Mouse (Mus musculus): ENCODE measurements around the gene Pigt. TPM values are rescaled to one million over a fixed set of nuclear protein-coding genes. Genes with fewer than 3 reads are reported as not detected.

The Pigt gene
- 66.8 and 72.2 TPM in 2 replicates for polyA plus RNA-seq (2014; fragmentation: Nextera tagmentation; extraction: Ambion mirVana)

- ATAC-seq (peak; percentile 97), DNase-seq (ENCODE audit: low spot score) (peak; percentile 92)
- peaks cover 13% of the 10 kb centered on the region for H3K4me1 ChIP-seq (ENCODE audit: control insufficient read depth, insufficient read depth, low read length)
- H3K4me3 ChIP-seq (ENCODE audit: low read depth, low read length) = peak within 1 kb of the TSS; percentile 84
- H3K9me3 ChIP-seq (replicated peaks; ENCODE audit: control insufficient read depth, low read length) = no peaks in the 10 kb centered on the region
- H3K27ac ChIP-seq (ENCODE audit: low read depth, low read length) = peak within 1 kb of the TSS; percentile 58; the same call in 1 of the 2 replicates
- peak within 1 kb of the TSS; percentile 95 for H3K4me2 ChIP-seq (ENCODE audit: low read length)
- H3K27me3 ChIP-seq (replicated peaks; ENCODE audit: control insufficient read depth, insufficient read depth, low read length) = no peaks in the 10 kb centered on the region
- peaks cover 23% of the 10 kb centered on the region for H3K36me3 ChIP-seq (ENCODE audit: control insufficient read depth, insufficient read depth, low read length)
- H3K9ac ChIP-seq (ENCODE audit: low read length) = peak within 1 kb of the TSS; percentile 75
- 4% methylated on average over 43 of the region's 43 CpGs for WGBS
These were observed at the start of gene Pigt for GRCm38 (mm10) chr2:164496847-164497690. Gene Pigt, plus strand, starts transcription at chr2:164497520.

DNA sequence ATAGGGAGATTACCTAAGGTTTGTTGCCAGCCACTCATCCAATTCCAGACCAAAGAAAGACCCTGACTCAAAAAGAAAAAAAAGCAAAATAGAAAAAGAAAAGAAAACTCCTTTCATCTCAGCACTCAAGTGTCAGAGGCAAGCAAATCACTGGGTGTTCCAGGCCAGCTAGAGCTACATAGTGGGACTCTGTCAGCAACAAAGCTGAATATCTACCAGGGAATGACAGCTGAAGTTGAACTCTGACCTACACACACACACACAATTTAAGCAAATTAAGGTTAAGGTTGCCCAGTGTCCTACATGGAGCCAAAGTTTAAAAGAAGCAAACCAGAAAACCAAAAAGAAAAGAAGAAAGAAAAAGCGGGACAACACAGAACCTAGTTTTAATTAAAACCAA, 49.2 kb upstream of the Pigt start:
- H3K27me3 ChIP-seq (replicated peaks; ENCODE audit: control insufficient read depth, insufficient read depth, low read length) = no peaks in the 10 kb centered on the region
- H3K9ac ChIP-seq (ENCODE audit: low read length) = no peak overlapping the region
- DNase-seq (ENCODE audit: low spot score) (no peak), ATAC-seq (no peak)
- no peak overlapping the region for H3K4me2 ChIP-seq (ENCODE audit: low read length)
- H3K4me1 ChIP-seq (ENCODE audit: control insufficient read depth, insufficient read depth, low read length) = peaks cover 6% of the 10 kb centered on the region; the same call in 1 of the 2 replicates
- no peaks in the 10 kb centered on the region for H3K36me3 ChIP-seq (ENCODE audit: control insufficient read depth, insufficient read depth, low read length)
- WGBS = 93% methylated on average over 1 of the region's 1 CpGs
- no peak overlapping the region for H3K4me3 ChIP-seq (ENCODE audit: low read depth, low read length)
- H3K27ac ChIP-seq (ENCODE audit: low read depth, low read length) = no peak overlapping the region
- H3K9me3 ChIP-seq (replicated peaks; ENCODE audit: control insufficient read depth, low read length) = no peaks in the 10 kb centered on the region

- no peaks in the 10 kb centered on the region for H3K9me3 ChIP-seq (replicated peaks; ENCODE audit: control insufficient read depth, low read length)
- 78% methylated on average over 5 of the region's 5 CpGs for WGBS
- DNase-seq (ENCODE audit: low spot score) (no peak), ATAC-seq (no peak)
- no peak overlapping the region for H3K9ac ChIP-seq (ENCODE audit: low read length)
- H3K27me3 ChIP-seq (replicated peaks; ENCODE audit: control insufficient read depth, insufficient read depth, low read length) = no peaks in the 10 kb centered on the region
- no peaks in the 10 kb centered on the region; the same call in 1 of the 2 replicates for H3K4me1 ChIP-seq (ENCODE audit: control insufficient read depth, insufficient read depth, low read length)
- no peak overlapping the region for H3K4me3 ChIP-seq (ENCODE audit: low read depth, low read length)
- H3K27ac ChIP-seq (ENCODE audit: low read depth, low read length) = no peak overlapping the region
- H3K36me3 ChIP-seq (ENCODE audit: control insufficient read depth, insufficient read depth, low read length) = no peaks in the 10 kb centered on the region
- H3K4me2 ChIP-seq (ENCODE audit: low read length) = no peak overlapping the region
These were observed 48.4 kb upstream of the Pigt start for GRCm38 (mm10) chr2:164448921-164449320.

DNA sequence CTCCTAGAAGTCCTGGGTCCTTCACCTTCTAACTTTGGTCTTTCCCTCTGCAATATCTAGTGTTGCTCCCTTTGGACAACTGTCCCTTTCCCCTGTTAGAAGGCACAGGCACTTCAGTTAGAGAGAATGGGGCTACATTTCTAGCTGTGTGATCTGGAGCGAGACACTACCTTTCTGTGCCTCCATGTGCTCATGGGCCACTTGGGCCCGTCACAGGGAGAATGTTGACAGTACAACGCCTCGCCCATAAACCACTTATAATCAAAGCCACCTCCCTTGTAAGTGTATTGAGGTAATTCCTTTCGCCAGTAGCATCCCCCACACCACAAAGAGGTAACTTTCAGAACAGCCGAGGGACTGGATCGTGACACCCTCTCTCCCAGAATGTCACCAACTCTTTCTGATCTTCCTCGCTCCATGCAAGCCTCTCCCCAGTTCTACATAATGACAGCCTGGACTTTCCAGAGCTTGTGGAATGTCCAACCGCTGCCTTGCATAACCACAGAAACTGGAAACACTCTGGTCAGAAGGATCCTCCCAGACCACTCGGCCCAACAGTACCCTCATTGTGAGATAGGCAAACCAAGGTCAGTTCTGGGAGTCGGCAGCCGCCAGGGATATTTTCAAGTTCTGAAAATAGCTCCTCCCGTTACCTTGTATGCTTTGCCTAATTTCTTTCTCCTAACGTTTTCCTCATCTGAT, 47.8 kb upstream of the Pigt start:
- no peaks in the 10 kb centered on the region for H3K9me3 ChIP-seq (replicated peaks; ENCODE audit: control insufficient read depth, low read length)
- no peak overlapping the region for H3K27ac ChIP-seq (ENCODE audit: low read depth, low read length)
- WGBS = 89% methylated on average over 14 of the region's 14 CpGs
- no peaks in the 10 kb centered on the region for H3K36me3 ChIP-seq (ENCODE audit: control insufficient read depth, insufficient read depth, low read length)
- no peak for ATAC-seq
- no peak for DNase-seq (ENCODE audit: low spot score)
- H3K4me2 ChIP-seq (ENCODE audit: low read length) = no peak overlapping the region
- H3K4me1 ChIP-seq (ENCODE audit: control insufficient read depth, insufficient read depth, low read length) = no peaks in the 10 kb centered on the region
- H3K9ac ChIP-seq (ENCODE audit: low read length) = no peak overlapping the region
- no peaks in the 10 kb centered on the region for H3K27me3 ChIP-seq (replicated peaks; ENCODE audit: control insufficient read depth, insufficient read depth, low read length)
- no peak overlapping the region for H3K4me3 ChIP-seq (ENCODE audit: low read depth, low read length)

DNA sequence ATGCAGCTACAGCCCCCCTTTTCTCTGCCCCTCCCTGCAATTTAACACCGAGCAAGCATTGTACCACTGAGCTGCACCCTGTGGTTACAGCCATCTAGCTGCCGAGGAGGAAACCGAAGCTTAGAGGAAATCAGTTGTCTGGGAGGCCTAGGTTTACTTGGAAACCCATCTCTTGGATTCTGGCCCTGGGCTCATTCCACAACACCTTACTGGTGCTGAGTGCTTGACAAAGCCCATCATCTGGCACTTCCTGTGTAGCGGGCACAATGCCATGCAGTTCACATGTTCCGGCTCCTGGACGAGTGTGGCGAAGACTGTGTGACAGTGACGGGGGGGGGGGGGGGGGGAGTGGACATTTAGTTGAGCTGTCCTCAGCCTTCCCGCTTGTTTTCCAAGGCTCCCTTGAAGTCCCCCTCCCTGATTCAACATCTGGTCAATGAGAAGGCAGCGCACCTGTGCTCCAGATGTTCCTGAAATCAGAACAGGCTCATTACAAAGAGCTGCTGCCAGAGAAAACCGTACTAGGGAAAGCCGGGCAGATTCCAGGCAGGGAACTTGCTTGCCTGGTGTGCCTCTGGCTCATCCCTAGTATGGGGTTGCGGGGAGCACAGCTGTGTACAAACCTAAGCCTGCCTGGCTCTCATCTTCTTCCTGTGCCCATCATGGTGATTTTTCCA, 45.2 kb upstream of the Pigt start:
- Histone ChIP-seq H3K27ac (ENCODE audit: low read depth, low read length) (no peak overlapping the region), H3K4me1 (ENCODE audit: control insufficient read depth, insufficient read depth, low read length) (no peaks in the 10 kb centered on the region), H3K9me3 (replicated peaks; ENCODE audit: control insufficient read depth, low read length) (no peaks in the 10 kb centered on the region), H3K9ac (ENCODE audit: low read length) (no peak overlapping the region), H3K27me3 (replicated peaks; ENCODE audit: control insufficient read depth, insufficient read depth, low read length) (no peaks in the 10 kb centered on the region), H3K4me3 (ENCODE audit: low read depth, low read length) (no peak overlapping the region), H3K36me3 (ENCODE audit: control insufficient read depth, insufficient read depth, low read length) (no peaks in the 10 kb centered on the region), H3K4me2 (ENCODE audit: low read length) (no peak overlapping the region)
- WGBS = 46% methylated on average over 12 of the region's 13 CpGs
- ATAC-seq = no peak
- no peak for DNase-seq (ENCODE audit: low spot score)

GRCm38 (mm10) chr2:164453047-164453757, 44.1 kb upstream of the Pigt start:
- ATAC-seq (no peak), DNase-seq (ENCODE audit: low spot score) (no peak)
- Histone ChIP-seq H3K4me2 (ENCODE audit: low read length) (no peak overlapping the region), H3K9me3 (replicated peaks; ENCODE audit: control insufficient read depth, low read length) (no peaks in the 10 kb centered on the region), H3K4me3 (ENCODE audit: low read depth, low read length) (no peak overlapping the region), H3K9ac (ENCODE audit: low read length) (no peak overlapping the region), H3K27me3 (replicated peaks; ENCODE audit: control insufficient read depth, insufficient read depth, low read length) (no peaks in the 10 kb centered on the region), H3K4me1 (ENCODE audit: control insufficient read depth, insufficient read depth, low read length) (no peaks in the 10 kb centered on the region), H3K36me3 (ENCODE audit: control insufficient read depth, insufficient read depth, low read length) (no peaks in the 10 kb centered on the region), H3K27ac (ENCODE audit: low read depth, low read length) (no peak overlapping the region)
- WGBS = 84% methylated on average over 14 of the region's 14 CpGs

- 75% methylated on average over 7 of the region's 7 CpGs for WGBS
- no peak overlapping the region for H3K9ac ChIP-seq (ENCODE audit: low read length)
- no peak overlapping the region for H3K4me3 ChIP-seq (ENCODE audit: low read depth, low read length)
- H3K36me3 ChIP-seq (ENCODE audit: control insufficient read depth, insufficient read depth, low read length) = no peaks in the 10 kb centered on the region
- DNase-seq (ENCODE audit: low spot score) (no peak), ATAC-seq (no peak)
- H3K4me1 ChIP-seq (ENCODE audit: control insufficient read depth, insufficient read depth, low read length) = no peaks in the 10 kb centered on the region
- H3K27ac ChIP-seq (ENCODE audit: low read depth, low read length) = no peak overlapping the region
- H3K27me3 ChIP-seq (replicated peaks; ENCODE audit: control insufficient read depth, insufficient read depth, low read length) = no peaks in the 10 kb centered on the region
- no peaks in the 10 kb centered on the region for H3K9me3 ChIP-seq (replicated peaks; ENCODE audit: control insufficient read depth, low read length)
- H3K4me2 ChIP-seq (ENCODE audit: low read length) = no peak overlapping the region
These were observed 43.3 kb upstream of the Pigt start for GRCm38 (mm10) chr2:164453887-164454500.

DNA sequence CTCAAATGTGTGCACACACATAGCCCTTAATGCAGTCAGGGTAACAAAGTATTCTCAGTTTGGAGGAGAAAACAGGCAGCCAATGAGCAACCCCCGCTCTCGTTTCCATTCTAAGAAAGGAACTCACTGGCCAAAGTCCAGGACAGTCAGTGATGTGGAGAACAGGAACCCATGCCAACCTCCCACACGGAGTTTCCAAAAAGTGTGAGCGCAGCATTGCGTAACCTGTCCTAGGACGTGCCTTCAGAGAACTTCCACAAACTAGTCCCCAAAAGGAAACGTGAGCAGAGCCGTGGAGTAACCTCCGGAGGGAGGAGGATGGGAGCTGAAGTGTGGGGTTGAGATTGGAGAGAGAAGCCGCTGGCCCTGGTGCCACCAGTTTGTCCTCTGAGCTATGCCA, 42.5 kb upstream of the Pigt start:
- DNase-seq (ENCODE audit: low spot score) (no peak), ATAC-seq (no peak)
- Histone ChIP-seq H3K27me3 (replicated peaks; ENCODE audit: control insufficient read depth, insufficient read depth, low read length) (no peaks in the 10 kb centered on the region), H3K36me3 (ENCODE audit: control insufficient read depth, insufficient read depth, low read length) (no peaks in the 10 kb centered on the region), H3K4me2 (ENCODE audit: low read length) (no peak overlapping the region), H3K9ac (ENCODE audit: low read length) (no peak overlapping the region), H3K27ac (ENCODE audit: low read depth, low read length) (no peak overlapping the region), H3K4me3 (ENCODE audit: low read depth, low read length) (no peak overlapping the region), H3K4me1 (ENCODE audit: control insufficient read depth, insufficient read depth, low read length) (no peaks in the 10 kb centered on the region), H3K9me3 (replicated peaks; ENCODE audit: control insufficient read depth, low read length) (no peaks in the 10 kb centered on the region)
- WGBS = 73% methylated on average over 10 of the region's 10 CpGs

Data from forebrain, embryonic 14.5 days (tissue).